Mouse (Mus musculus) stomach, postnatal 0 days (tissue): Measurements from ENCODE around the gene Xrcc4. TPM values are rescaled to one million over a fixed set of nuclear protein-coding genes. Genes with fewer than 3 reads are reported as not detected.
"Not testable (repeated sequence)": the region's sequence is repeated elsewhere in the genome, so short reads cannot be mapped to it uniquely, and the experiment has no call there.

Experiments
- ATAC-seq: fragments of 200-750 bp; cut with Nextera tagmentation; 2 replicates; pipeline ENCODE4 v1.8.0; 2017; ENCODE audit not compliant: low FRiP score, low TSS enrichment
- DNase-seq: peaks from one replicate; pipeline ENCODE4 v3.0.0-alpha.2; 2016; ENCODE audit warnings: low spot score
- H3K27ac ChIP-seq: fragments of 300-500 bp; sonication (generic); replicated peaks from 2 replicates; pipeline ENCODE4 v1.5.1; 2014; ENCODE audit warnings: mild to moderate bottlenecking, control low read depth
- H3K27me3 ChIP-seq: fragments of 300-500 bp; sonication (generic); 2 replicates; pipeline ENCODE4 v1.6.1; 2014; ENCODE audit warnings: low read length; ENCODE audit not compliant: control insufficient read depth, insufficient read depth
- H3K36me3 ChIP-seq: fragments of 300-500 bp; sonication (generic); 2 replicates; pipeline ENCODE4 v1.6.1; 2014; ENCODE audit warnings: low read length, mixed read lengths; ENCODE audit not compliant: control insufficient read depth, insufficient read depth
- H3K4me1 ChIP-seq: fragments of 300-500 bp; sonication (generic); replicated peaks from 2 replicates; pipeline ENCODE4 v1.6.1; 2014; ENCODE audit warnings: antibody characterized with exemption; ENCODE audit not compliant: control insufficient read depth, insufficient read depth
- H3K4me2 ChIP-seq: fragments of 300-500 bp; sonication (generic); replicated peaks from 2 replicates; pipeline ENCODE4 v1.6.1; 2014; ENCODE audit warnings: low read depth, mild to moderate bottlenecking, control low read depth, moderate library complexity
- H3K4me3 ChIP-seq: fragments of 300-500 bp; sonication (generic); 2 replicates; pipeline ENCODE4 v1.5.1; 2014; ENCODE audit warnings: low read depth, low read length, control low read depth
- H3K9ac ChIP-seq: fragments of 300-500 bp; sonication (generic); 2 replicates; pipeline ENCODE4 v1.6.1; 2014; ENCODE audit warnings: mild to moderate bottlenecking, low read length, control low read depth, mixed read lengths
- H3K9me3 ChIP-seq: fragments of 300-500 bp; sonication (generic); 2 replicates; pipeline ENCODE4 v1.6.1; 2016; ENCODE audit warnings: low read length; ENCODE audit not compliant: control insufficient read depth
- CTCF ChIP-seq: IDR thresholded peaks from 2 replicates; pipeline ENCODE4 v1.5.1; 2016; ENCODE audit warnings: antibody characterized with exemption, low read depth, mild to moderate bottlenecking, moderate library complexity
- EP300 ChIP-seq: optimal IDR thresholded peaks from 2 replicates; pipeline ENCODE3; 2016; ENCODE audit warnings: antibody characterized with exemption
- WGBS: fragments of 180-500 bp; shearing (Covaris S2); extraction: QIAGEN DNeasy Blood & Tissue Kit; methylation state at CpG from one replicate; pipeline ENCODE4 v1.1.7; 2014; 5-methylcytosine and 5-hydroxymethylcytosine counted together
- polyA plus RNA-seq: library from polyadenylated mRNA; unstranded; fragments of >200 nt; fragmentation: Nextera tagmentation; extraction: Ambion mirVana; gene quantifications from 2 replicates; pipeline ENCODE4 v1.2.1, GENCODE M21; 2015

Xrcc4 gene
- polyA plus RNA-seq, 1 experiment from 2014 or later, result 11.0 TPM

GRCm38 (mm10) chr13:89756347-89756746 is 333.1 kb downstream of the Xrcc4 start:
- DNase-seq, result no peak
- no peak for ATAC-seq
- TF ChIP-seq EP300, result no peak
- no peak for TF ChIP-seq CTCF

GRCm38 (mm10) chr13:89750562-89750961 is 338.8 kb downstream of the Xrcc4 start:
- not testable (repeated sequence) for H3K36me3 ChIP-seq, H3K4me1 ChIP-seq, H3K27ac ChIP-seq, H3K9ac ChIP-seq, H3K4me2 ChIP-seq, DNase-seq, H3K9me3 ChIP-seq, H3K4me3 ChIP-seq, H3K27me3 ChIP-seq, ATAC-seq
- WGBS, result 29% methylated on average over 3 of the region's 3 CpGs

More at GRCm38 (mm10) chr13:89756347-89756746, 333.1 kb downstream of the Xrcc4 start:
- no peaks in the 10 kb centered on the region for H3K9me3 ChIP-seq
- no peaks in the 10 kb centered on the region for H3K27me3 ChIP-seq
- H3K4me2 ChIP-seq, result no peak overlapping the region
- no peak overlapping the region for H3K4me3 ChIP-seq
- no peak overlapping the region for H3K27ac ChIP-seq
- H3K36me3 ChIP-seq, result no peaks in the 10 kb centered on the region
- no peak overlapping the region for H3K9ac ChIP-seq
- H3K4me1 ChIP-seq, result no peaks in the 10 kb centered on the region

DNA sequence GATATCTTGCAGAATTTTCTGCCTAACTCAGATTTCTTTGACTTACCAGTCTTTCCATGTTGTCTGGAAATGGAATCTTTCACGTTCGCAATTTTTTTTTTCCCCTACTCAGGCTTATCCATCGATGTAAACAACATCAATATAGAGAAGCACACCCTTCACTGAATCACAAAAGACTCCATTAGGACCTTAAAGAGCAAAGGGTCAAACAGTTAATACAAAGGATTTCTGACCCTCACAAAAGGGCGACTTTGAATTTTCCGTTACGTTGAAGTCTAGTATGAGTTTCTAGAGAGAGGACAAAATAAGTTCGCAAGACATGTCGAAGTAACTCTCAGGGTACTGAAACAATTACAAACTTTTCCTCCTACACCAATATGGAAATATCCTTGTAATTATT is 346.2 kb downstream of the Xrcc4 start:
- Histone ChIP-seq H3K36me3 (no peaks in the 10 kb centered on the region), H3K4me1 (peaks cover 2% of the 10 kb centered on the region), H3K27me3 (no peaks in the 10 kb centered on the region), H3K9me3 (no peaks in the 10 kb centered on the region), H3K4me2 (peak overlapping the region; percentile 98), H3K4me3 (no peak overlapping the region), H3K27ac (no peak overlapping the region), H3K9ac (no peak overlapping the region)
- TF ChIP-seq CTCF, result no peak
- TF ChIP-seq EP300, result no peak
- WGBS, result 54% methylated on average over 8 of the region's 8 CpGs
- ATAC-seq (no peak), DNase-seq (no peak)

GRCm38 (mm10) chr13:89742686-89743200 is 346.7 kb downstream of the Xrcc4 start:
- H3K9ac ChIP-seq, result peak overlapping the region; percentile 61
- no peaks in the 10 kb centered on the region for H3K27me3 ChIP-seq
- DNase-seq (no peak), ATAC-seq (no peak)
- H3K4me1 ChIP-seq, result peaks cover 2% of the 10 kb centered on the region
- H3K27ac ChIP-seq, result no peak overlapping the region
- TF ChIP-seq EP300 (no peak), CTCF (no peak)
- peak overlapping the region; percentile 98 for H3K4me2 ChIP-seq
- peak overlapping the region; percentile 60 for H3K4me3 ChIP-seq
- H3K36me3 ChIP-seq, result no peaks in the 10 kb centered on the region
- no peaks in the 10 kb centered on the region for H3K9me3 ChIP-seq
- WGBS, result 12% methylated on average over 15 of the region's 15 CpGs

GRCm38 (mm10) chr13:89741766-89742685 is 347.4 kb downstream of the Xrcc4 start, which contains the start of gene Vcan:
Gene Vcan, minus strand, starts transcription at chr13:89742509.
- H3K9me3 ChIP-seq, result no peaks in the 10 kb centered on the region
- H3K36me3 ChIP-seq, result no peaks in the 10 kb centered on the region
- peak within 1 kb of the TSS; percentile 98 for H3K4me2 ChIP-seq
- under 1% methylated on average over 38 of the region's 40 CpGs for WGBS
- H3K27me3 ChIP-seq, result no peaks in the 10 kb centered on the region
- DNase-seq (peak; percentile 57), ATAC-seq (peak; percentile 47; the same call in 1 of the 2 replicates)
- no peak for TF ChIP-seq EP300
- no peak for TF ChIP-seq CTCF
- H3K9ac ChIP-seq, result peak within 1 kb of the TSS; percentile 61
- peak within 1 kb of the TSS; percentile 60 for H3K4me3 ChIP-seq
- peak within 1 kb of the TSS; percentile 63 for H3K27ac ChIP-seq
- H3K4me1 ChIP-seq, result peaks cover 2% of the 10 kb centered on the region

- TF ChIP-seq CTCF (0 out of 2 replicates have a peak, but pooled peaks have one; percentile 7), EP300 (no peak)
- DNase-seq, result peak; percentile 59
- WGBS, result 0% methylated on average over 14 of the region's 14 CpGs
These were observed 348.3 kb downstream of the Xrcc4 start for GRCm38 (mm10) chr13:89741116-89741551.

More at GRCm38 (mm10) chr13:89741116-89741551, 348.3 kb downstream of the Xrcc4 start:
- H3K9me3 ChIP-seq, result no peaks in the 10 kb centered on the region
- peak overlapping the region; percentile 60 for H3K4me3 ChIP-seq
- H3K27ac ChIP-seq, result peak overlapping the region; percentile 53
- peaks cover 2% of the 10 kb centered on the region for H3K4me1 ChIP-seq
- no peaks in the 10 kb centered on the region for H3K27me3 ChIP-seq
- peak overlapping the region; percentile 61 for H3K9ac ChIP-seq
- peak; percentile 47; the same call in 1 of the 2 replicates for ATAC-seq
- H3K4me2 ChIP-seq, result peak overlapping the region; percentile 98
- H3K36me3 ChIP-seq, result no peaks in the 10 kb centered on the region
